Mouse (Mus musculus) cerebellum, adult 2 months (tissue): ENCODE data around the gene Limch1. TPM values are rescaled to one million over a fixed set of nuclear protein-coding genes. Genes with fewer than 3 reads are reported as not detected.

ENCODE experiments used
- DNase-seq, 2 experiments: peaks; one replicate each; pipeline ENCODE4 v3.0.0; 2021
- H3K27ac ChIP-seq: fragments of 200-500 bp; 2 replicates; pipeline ENCODE4 v1.5.1; 2012; ENCODE audit warnings: low read length, control low read depth, inconsistent platforms; ENCODE audit not compliant: insufficient read depth
- H3K27me3 ChIP-seq: fragments of 200-500 bp; 2 replicates; pipeline ENCODE4 v1.6.1; 2012; ENCODE audit warnings: inconsistent platforms, mild to moderate bottlenecking, low read length, moderate library complexity; ENCODE audit not compliant: control insufficient read depth, insufficient read depth
- H3K4me1 ChIP-seq: fragments of 200-500 bp; 2 replicates; pipeline ENCODE4 v1.6.1; 2011; ENCODE audit warnings: low read length; ENCODE audit not compliant: control insufficient read depth, insufficient read depth
- H3K4me3 ChIP-seq: fragments of 200-500 bp; replicated peaks from 2 replicates; pipeline ENCODE3; 2011; ENCODE audit warnings: mild to moderate bottlenecking, low read depth, low read length, control low read depth; ENCODE audit not compliant: insufficient read depth
- CTCF ChIP-seq: fragments of 200-500 bp; IDR thresholded peaks from 2 replicates; pipeline ENCODE4 v1.5.1; 2011; ENCODE audit warnings: low read depth, mild to moderate bottlenecking, control low read depth, low read length, moderate library complexity, borderline replicate concordance; ENCODE audit not compliant: insufficient read depth
- POLR2A ChIP-seq: fragments of 200-500 bp; IDR thresholded peaks from 2 replicates; pipeline ENCODE4 v1.6.1; 2011; ENCODE audit warnings: low read length, control low read depth, borderline replicate concordance; ENCODE audit not compliant: insufficient read depth
- WGBS: fragments of 180-500 bp; shearing (Covaris S2); methylation state at CpG from one replicate; pipeline ENCODE4 v1.1.7; 2018; 5-methylcytosine and 5-hydroxymethylcytosine counted together
- polyA plus RNA-seq: library from polyadenylated mRNA; depleted of rRNA; stranded (reverse); fragments of >200 nt; gene quantifications from 2 replicates; pipeline ENCODE4 v1.2.3, GENCODE M21; 2012

Limch1 gene
- polyA plus RNA-seq, 1 experiment, result 68.1 TPM

DNA sequence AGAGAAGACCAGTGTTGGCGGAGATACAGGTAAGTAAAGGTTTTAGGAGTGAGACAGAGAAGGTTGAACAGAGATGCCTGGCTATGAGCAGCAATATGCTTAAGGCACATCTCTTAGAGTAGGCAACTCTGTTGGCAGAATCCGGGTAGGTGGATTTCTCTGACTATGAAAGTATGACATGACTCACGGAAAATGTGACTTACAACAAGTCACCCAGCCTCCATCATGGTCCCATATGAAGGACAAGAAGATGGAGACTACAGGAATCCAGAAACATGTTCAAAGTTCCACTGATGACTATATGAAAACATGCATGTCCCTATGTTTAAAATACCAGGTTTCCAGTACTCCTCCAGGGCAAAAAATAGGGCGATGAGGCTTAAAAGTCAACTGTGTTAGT, 34.7 kb downstream of the Limch1 start:
- TF ChIP-seq POLR2A (no peak), CTCF (no peak)
- H3K4me3 ChIP-seq, result no peak overlapping the region
- 95% methylated on average over 4 of the region's 4 CpGs for WGBS

GRCm38 (mm10) chr5:66781507-66781906, 35.9 kb downstream of the Limch1 start:
- no peak for TF ChIP-seq POLR2A
- TF ChIP-seq CTCF, result no peak
- Histone ChIP-seq H3K27me3 (no peaks in the 10 kb centered on the region), H3K27ac (no peak overlapping the region), H3K4me1 (no peaks in the 10 kb centered on the region), H3K4me3 (no peak overlapping the region)
- WGBS, result 77% methylated on average over 1 of the region's 1 CpGs
- no peak for DNase-seq

More for the DNA sequence above, 34.7 kb downstream of the Limch1 start:
- DNase-seq, result no peak
- H3K27ac ChIP-seq, result no peak overlapping the region
- H3K4me1 ChIP-seq, result no peaks in the 10 kb centered on the region
- no peaks in the 10 kb centered on the region for H3K27me3 ChIP-seq

GRCm38 (mm10) chr5:66782851-66783250, 37.2 kb downstream of the Limch1 start:
- 97% methylated on average over 2 of the region's 2 CpGs for WGBS
- Histone ChIP-seq H3K4me1 (no peaks in the 10 kb centered on the region), H3K27ac (no peak overlapping the region), H3K27me3 (no peaks in the 10 kb centered on the region), H3K4me3 (no peak overlapping the region)
- DNase-seq, result no peak
- TF ChIP-seq CTCF (no peak), POLR2A (no peak)

DNA sequence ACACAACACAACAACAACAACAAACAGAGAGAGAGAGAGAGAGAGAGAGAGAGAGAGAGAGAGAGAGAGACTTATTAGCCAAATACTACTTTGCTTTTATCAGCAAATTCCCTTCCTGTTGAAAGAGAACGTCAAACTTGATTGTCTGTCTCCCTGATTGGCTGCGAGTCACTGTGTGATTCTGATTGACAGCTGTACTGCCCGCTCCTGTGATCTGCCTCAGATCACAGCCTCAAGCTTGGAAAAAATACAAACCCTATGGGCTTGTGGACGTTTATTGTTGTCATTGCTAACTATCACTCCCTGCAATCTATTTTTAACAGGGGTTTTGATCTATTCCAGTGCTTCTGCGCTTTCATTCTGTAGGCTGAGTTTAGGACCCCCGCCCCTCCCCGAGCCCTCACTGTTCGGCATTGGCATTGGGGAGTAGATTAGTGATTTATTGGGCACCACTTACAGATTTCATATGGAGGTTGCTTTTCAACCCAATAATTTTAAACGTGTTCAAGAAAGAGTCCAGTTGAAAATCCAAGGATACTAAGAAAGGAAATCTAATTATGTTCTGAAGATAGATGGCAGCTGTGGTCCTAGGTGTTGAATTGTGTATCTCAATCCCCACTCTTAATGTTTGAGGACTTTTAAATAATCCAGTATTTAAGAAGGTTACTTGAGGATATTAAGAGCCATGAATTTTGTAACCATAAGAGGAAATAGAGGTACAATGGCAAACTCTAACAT, 39.2 kb downstream of the Limch1 start:
- TF ChIP-seq POLR2A, result no peak
- no peak for TF ChIP-seq CTCF
- Histone ChIP-seq H3K27ac (no peak overlapping the region), H3K27me3 (no peaks in the 10 kb centered on the region), H3K4me1 (0 out of 2 replicates have a peak, but pooled peaks cover 3% of the 10 kb centered on the region), H3K4me3 (no peak overlapping the region)
- DNase-seq, result no peak
- 81% methylated on average over 9 of the region's 9 CpGs for WGBS

DNA sequence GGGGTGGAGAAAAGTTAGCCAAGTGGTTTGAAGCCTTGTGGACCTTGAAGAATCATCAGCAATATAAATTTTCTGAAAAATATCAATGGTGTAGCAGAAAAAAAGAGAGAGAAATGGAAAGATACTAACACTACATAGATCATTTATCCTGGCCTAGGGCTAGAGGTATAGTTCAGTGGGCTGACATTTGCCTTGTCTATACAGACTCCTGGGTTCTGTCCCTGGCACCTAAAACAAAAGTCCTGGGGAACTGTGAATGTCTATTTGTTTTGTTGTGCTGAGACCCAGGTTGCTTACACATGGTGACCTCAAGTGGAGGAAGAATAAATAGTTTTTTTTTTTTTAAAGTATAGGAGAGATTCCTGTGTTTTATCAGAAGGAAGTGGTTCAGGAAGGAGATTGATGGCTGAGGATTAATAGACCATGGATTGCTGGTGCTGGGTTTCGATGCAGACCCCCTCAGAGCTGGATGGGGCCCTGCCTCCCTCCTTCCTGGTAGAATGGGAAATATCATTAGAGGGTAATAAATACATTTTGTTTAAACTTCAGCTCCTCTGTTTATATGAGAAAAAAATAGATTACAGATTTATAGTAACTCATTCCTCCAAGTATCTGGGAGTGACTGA, 40.5 kb downstream of the Limch1 start:
- 95% methylated on average over 1 of the region's 1 CpGs for WGBS
- H3K4me1 ChIP-seq, result peaks cover 6% of the 10 kb centered on the region
- no peak for DNase-seq
- H3K27ac ChIP-seq, result no peak overlapping the region
- no peaks in the 10 kb centered on the region for H3K27me3 ChIP-seq
- TF ChIP-seq POLR2A (no peak), CTCF (no peak)
- no peak overlapping the region for H3K4me3 ChIP-seq

- WGBS, result 88% methylated on average over 8 of the region's 8 CpGs
- H3K27me3 ChIP-seq, result no peaks in the 10 kb centered on the region
- no peak for DNase-seq
- H3K4me1 ChIP-seq, result peaks cover 11% of the 10 kb centered on the region
- H3K27ac ChIP-seq, result no peak overlapping the region
- H3K4me3 ChIP-seq, result no peak overlapping the region
- TF ChIP-seq CTCF (no peak), POLR2A (no peak)
Observed at GRCm38 (mm10) chr5:66786621-66787061, 41.0 kb downstream of the Limch1 start.

GRCm38 (mm10) chr5:66789041-66789440, 43.4 kb downstream of the Limch1 start:
- TF ChIP-seq POLR2A, result no peak
- 88% methylated on average over 3 of the region's 3 CpGs for WGBS
- Histone ChIP-seq H3K27me3 (no peaks in the 10 kb centered on the region), H3K4me1 (peaks cover 11% of the 10 kb centered on the region), H3K27ac (no peak overlapping the region), H3K4me3 (no peak overlapping the region)
- peak in 1 of 2 experiments; percentile 13 for DNase-seq

GRCm38 (mm10) chr5:66791161-66791560, 45.5 kb downstream of the Limch1 start:
- H3K4me1 ChIP-seq, result peaks cover 11% of the 10 kb centered on the region
- H3K27ac ChIP-seq, result no peak overlapping the region
- H3K4me3 ChIP-seq, result no peak overlapping the region
- H3K27me3 ChIP-seq, result no peaks in the 10 kb centered on the region
- WGBS, result 4% methylated on average over 6 of the region's 6 CpGs
- DNase-seq, result peak; percentile 51 to 71
- TF ChIP-seq CTCF, result no peak
- no peak for TF ChIP-seq POLR2A
